Mouse (Mus musculus): ENCODE results near the gene Lenep.
A peak's percentile ranks its signal among the peaks of the same experiment; 100 is the strongest.
"Not testable (repeated sequence)": the region's sequence is repeated elsewhere in the genome, so short reads cannot be mapped to it uniquely, and the experiment has no call there.

Lenep gene

DNA sequence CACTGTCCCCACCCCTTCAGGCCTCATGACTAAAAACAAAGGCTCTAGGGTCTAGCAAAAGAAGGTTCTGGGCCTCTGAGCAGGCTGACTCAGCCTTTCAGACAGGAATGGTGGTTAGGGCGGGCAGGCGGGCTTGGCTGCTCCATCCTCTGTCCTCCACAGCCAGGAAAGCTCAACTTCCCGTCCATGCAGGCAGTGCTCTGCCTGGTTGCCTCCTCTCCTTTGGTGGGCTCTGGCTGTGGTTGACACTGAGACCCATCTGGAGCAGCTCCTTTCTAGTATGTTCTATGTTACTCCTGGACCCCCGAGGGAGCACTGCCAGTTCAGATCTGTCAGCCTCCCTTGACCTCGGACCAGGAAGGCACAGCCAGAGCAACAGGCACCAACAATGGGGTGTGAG lies at the start of gene Lenep:
Gene Lenep (minus strand): TSS at position 101 of the 400 bp plus-strand sequence.
- no peak for DNase-seq (ENCODE audit: low spot score)

GRCm38 (mm10) chr3:89451916-89452315 lies 49.3 kb upstream of the Lenep start:
- no peak for DNase-seq (ENCODE audit: low spot score)

DNA sequence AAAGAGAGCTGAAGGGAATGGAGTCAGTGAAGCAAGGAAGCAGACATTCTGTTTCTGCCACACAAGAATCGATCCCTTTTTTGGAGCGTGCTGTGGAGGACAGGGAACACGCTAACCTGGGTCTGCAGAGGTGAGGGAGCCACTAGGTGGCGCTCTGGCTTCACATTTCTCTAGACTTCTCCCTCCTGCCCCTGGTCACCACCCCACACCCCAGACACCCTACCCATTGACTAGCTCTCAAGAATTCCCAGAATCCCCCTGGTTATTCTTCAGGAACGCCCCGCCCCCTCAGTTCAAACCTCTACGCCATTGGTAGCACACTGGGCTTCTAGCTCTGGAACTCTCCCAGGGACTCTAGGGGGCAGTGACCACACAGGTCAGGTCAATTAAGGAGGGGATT lies 46.9 kb upstream of the Lenep start:
- DNase-seq (ENCODE audit: low spot score) = peak; percentile 66

DNA sequence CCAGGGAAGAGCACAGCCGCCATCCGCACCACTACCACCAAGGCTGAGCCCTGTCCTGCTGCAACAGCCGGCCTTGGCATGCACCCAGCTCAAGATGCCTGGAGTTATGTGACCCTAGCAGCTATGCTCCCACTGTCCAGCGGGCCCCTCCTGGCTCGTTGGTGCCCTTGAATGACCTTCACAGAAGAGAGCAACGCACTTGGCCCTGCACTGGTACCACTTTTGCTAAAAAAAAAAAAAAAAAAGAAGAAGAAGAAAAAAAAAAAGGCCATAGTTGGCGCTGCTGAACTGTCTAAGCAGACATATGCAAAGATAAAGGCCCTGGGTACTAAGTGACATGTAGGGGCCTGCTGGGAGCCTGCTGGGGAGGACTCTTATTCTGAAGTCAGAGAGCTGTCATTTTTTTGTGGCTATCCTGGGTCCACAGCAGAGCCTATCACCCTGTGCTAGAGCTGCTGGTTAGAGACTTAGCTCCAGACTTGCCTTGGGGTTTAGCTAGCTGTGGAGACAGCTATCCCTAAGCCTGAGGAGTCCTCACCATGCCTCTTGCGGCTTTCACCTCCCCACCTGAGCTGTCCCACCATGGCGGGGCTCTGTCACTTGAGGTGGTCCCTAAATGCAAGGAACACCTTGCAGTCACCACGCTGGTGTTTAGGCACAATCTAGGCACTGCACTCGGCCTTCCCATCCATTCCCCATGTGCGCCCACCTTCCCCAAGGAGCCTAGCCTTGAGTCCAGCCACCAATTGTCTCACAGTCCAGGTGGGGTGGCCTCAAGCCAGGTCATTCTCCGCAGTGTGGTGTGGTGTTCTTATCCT lies 46.3 kb upstream of the Lenep start:
- no peak for DNase-seq (ENCODE audit: low spot score)

DNA sequence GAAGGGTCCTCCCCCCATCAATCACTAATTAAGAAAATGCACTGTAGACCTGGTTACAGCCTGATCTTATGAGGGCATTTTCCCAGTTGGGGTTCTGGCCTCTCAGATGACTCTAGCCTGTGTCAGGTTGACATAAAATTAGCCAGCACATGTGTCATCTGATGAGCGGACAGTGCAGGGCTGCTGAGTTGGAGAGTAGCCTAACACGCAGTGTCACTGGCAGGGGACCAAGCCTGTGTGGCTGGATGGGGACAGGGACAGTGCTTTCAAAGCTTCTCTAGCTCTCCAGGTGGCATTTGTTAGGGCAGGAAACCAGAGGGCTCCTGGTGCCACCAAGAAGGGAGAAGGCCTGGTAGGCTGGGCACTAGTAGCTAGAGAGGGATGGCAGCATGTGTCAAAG lies 38.1 kb upstream of the Lenep start:
- no peak for DNase-seq (ENCODE audit: low spot score)

DNA sequence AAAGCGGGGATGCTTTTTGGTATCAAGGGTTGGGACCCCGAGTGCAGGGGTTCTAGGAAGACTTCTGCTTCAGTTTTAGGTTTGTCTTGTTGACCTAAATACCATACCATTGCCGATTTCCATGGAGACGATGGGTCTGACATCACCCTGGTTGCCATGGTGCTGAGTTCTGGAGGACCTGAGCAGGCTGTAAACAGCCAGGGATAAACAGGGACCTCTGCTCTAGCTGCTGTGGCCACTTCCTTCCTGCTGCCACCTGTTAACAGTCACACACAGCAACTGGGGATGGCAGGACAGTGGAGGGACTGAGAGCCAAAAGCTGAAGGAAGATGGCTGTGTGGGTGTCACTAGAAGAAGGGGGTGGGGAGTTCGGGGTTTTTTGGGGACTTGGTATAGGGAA lies 34.7 kb upstream of the Lenep start:
- no peak for DNase-seq (ENCODE audit: low spot score)

GRCm38 (mm10) chr3:89436176-89437113 lies 33.9 kb upstream of the Lenep start, which contains the start of gene Pbxip1:
Gene Pbxip1 (plus strand): TSS chr3:89436706.
- peak; percentile 82 for DNase-seq (ENCODE audit: low spot score)

DNA sequence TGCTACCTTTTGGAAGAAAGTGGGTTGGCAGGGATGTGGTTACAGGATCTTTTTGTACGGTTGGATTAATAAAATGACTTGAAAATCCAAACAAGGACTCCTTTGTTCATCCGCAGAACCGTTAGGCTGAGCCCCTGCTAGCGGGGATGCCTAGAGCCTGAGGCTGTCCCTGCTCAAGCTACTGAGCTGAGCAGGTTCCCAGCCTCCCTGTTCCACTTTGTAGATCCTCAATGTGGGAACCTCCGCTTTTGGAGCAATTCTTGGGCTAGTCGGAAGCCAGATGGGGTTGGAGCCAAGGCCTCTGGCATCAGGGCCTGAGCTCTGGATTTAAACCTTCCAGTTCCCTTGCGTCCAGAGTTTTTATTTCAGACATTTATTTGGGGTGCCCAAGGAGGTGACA lies 32.4 kb upstream of the Lenep start:
- DNase-seq (ENCODE audit: low spot score) = peak; percentile 50

DNA sequence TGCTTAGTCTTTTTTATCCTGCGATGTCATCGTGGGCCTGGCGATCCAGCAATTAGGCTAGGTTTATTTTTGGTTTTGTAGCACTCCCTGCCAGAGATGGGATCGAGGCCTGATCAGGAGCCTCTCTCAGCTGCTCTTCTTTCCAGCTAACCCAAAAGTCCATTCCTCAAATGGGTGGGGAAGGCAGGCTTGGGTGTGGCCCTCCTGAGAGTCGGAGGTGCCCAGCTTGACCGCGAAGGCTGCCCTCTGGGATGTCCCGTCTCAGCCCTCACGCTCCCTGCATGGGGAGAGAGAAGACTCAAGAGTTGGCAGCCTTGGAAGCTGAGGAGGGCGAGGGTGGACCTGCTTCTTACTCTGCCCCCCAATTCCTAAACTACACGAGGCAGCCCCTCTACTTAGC lies 31.9 kb upstream of the Lenep start:
- no peak for DNase-seq (ENCODE audit: low spot score)

GRCm38 (mm10) chr3:89432606-89433005 lies 30.0 kb upstream of the Lenep start:
- DNase-seq (ENCODE audit: low spot score) = no peak

DNA sequence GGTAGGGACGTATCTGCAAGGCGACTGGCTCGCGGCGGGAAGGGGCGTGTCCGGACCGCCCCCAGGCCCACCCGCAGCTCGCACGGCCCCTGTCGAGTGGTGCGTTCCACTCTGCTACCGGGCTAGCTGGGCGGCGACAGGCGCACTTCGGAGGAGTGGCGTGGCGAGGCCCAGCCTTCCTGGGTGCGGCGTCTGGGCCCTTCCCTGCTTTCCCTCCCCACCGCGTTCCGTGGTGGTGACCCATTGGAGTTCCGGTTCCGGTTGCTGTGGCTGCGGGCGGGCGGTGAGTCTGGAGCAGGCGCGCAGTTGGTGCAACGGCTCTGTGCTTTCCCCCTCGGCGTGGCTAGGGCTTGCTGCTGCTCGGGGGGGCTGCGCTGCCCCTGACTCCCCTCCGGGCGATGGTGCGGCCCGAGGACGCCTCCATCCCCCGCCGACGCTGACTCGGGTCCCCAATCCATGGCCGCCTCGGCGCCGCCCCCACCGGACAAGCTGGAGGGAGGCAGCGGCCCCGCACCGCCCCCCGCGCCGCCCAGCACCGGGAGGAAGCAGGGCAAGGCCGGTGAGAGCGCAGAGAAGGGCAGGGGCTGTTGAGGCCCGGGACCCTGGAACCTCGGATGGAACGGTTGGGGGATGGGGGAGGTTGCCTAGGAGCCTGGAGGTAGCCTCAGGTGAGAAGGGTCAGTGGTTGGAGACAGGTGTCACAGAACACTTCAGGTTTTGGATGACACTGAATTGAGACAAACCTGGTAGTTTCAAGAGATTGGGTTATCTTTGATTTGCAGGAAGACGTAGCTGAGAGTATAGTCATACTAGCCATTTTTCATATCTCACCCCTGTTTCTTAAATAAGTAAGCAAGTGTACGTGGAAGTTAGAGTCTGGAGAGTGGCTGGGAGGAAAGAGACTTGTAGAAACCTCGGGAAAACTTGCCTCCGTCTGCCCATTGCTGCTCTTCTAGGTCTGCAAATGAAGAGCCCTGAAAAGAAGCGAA lies 27.9 kb upstream of the Lenep start, which contains the start of gene Pygo2:
Gene Pygo2 (plus strand): TSS at position 44 of the 989 bp plus-strand sequence.
- DNase-seq (ENCODE audit: low spot score) = peak; percentile 93

- DNase-seq (ENCODE audit: low spot score) = not testable (repeated sequence)
Observed at GRCm38 (mm10) chr3:89429021-89429420, 26.4 kb upstream of the Lenep start.

GRCm38 (mm10) chr3:89425876-89426275 lies 23.3 kb upstream of the Lenep start:
- no peak for DNase-seq (ENCODE audit: low spot score)

- DNase-seq (ENCODE audit: low spot score) = no peak
Observed at GRCm38 (mm10) chr3:89425141-89425525, 22.5 kb upstream of the Lenep start.

- no peak for DNase-seq (ENCODE audit: low spot score)
Observed at GRCm38 (mm10) chr3:89424416-89425140, 22.0 kb upstream of the Lenep start.

DNA sequence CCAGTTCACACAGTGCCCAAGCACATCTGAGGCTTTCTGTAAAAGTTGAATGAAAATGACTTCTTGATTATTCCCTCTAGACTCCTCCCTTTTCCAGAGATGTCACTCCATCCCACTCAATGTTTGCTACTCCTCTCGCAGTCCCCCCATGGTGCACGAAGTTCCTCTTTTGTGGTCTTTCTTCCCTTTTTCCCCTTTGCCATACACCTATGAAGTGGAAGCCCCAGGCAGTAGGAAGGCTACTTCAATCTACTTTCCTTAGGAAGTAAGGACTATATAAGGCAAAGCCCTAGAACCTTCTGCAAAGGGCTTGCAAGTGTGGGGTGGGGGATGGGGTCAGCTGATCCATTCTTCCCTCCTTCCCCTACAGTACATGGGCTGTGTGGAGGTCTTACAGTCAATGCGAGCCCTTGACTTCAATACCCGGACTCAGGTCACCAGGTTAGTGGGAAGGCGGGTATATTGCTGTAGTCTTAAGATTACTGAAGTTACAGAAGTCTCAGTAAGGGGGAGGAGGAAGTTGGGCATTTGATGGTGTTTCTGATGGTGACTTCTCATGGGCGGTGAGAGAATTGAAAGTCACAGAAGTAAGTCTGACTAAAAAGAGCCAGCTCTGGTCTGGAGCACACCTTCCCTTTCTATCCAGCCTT lies 20.1 kb upstream of the Lenep start:
- DNase-seq (ENCODE audit: low spot score) = no peak

- no peak for DNase-seq (ENCODE audit: low spot score)
Observed at GRCm38 (mm10) chr3:89421810-89422473, 19.3 kb upstream of the Lenep start.

DNA sequence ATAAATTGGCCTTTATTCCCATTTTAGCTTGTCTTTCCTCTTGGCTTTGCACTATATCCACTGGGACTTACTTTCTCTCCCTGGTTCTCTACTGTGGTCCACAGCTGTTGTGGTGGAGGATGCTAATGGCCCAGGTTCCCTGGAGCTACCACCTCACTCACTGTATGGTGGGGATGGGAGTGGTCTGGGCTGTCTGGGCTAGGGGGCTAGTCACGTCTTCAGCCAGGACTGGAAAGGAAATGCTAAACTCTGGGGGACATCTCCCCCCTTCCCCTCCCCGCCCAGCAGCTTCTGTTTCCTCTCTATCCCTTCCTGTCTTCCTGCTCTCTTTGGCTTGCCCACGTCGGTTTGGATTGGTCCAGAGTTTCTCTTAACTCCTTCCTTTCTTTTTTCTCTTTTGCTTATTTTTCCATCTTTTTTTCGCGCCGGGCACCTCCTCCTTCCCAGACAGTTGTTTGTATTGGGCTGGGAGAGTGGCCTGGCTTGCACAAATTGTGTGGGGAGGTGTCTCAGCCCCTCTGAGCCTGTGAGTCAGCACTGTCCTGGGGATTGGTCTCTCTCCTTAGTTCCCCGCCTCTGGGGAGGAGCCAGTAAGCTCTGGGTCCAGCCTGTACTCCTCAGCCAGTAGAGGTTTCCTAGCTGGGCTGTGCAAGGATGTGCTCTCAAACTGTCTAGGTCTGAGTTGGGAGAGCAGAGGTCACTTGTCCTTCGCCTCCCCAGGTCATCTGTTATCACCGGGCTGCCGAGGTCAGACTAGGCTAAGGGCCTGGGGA lies 18.6 kb upstream of the Lenep start:
- DNase-seq (ENCODE audit: low spot score) = peak; percentile 98

DNA sequence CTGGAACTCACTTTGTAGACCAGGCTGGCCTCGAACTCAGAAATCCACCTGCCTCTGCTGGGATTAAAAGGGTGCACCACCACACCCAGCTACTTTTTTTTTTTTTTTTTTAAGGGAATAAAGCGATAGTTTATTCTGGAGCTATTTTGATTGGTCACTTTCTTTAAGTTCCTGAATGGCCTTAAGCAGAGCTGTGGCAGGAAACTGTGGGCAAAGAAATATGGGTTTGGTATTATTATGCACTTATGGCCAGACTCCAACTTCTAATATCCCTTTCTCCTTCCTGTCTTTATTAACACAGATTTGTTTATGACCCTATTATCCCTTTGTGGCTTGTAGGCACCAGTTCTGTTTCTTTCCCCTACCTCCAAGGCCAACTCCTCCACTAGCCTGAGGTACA lies 17.8 kb upstream of the Lenep start:
- no peak for DNase-seq (ENCODE audit: low spot score)

All from adipocyte (in vitro differentiated cells).